Mouse (Mus musculus): ENCODE data around the gene Gpnmb. TPM values are rescaled to one million over a fixed set of nuclear protein-coding genes. Genes with fewer than 3 reads are reported as not detected.

Gene Gpnmb
- total RNA-seq, 2 experiments from 2014 or later, result 0.55 to 0.63 TPM

GRCm38 (mm10) chr6:49099086-49099485 is 62.7 kb downstream of the Gpnmb start:
- no peak for DNase-seq

DNA sequence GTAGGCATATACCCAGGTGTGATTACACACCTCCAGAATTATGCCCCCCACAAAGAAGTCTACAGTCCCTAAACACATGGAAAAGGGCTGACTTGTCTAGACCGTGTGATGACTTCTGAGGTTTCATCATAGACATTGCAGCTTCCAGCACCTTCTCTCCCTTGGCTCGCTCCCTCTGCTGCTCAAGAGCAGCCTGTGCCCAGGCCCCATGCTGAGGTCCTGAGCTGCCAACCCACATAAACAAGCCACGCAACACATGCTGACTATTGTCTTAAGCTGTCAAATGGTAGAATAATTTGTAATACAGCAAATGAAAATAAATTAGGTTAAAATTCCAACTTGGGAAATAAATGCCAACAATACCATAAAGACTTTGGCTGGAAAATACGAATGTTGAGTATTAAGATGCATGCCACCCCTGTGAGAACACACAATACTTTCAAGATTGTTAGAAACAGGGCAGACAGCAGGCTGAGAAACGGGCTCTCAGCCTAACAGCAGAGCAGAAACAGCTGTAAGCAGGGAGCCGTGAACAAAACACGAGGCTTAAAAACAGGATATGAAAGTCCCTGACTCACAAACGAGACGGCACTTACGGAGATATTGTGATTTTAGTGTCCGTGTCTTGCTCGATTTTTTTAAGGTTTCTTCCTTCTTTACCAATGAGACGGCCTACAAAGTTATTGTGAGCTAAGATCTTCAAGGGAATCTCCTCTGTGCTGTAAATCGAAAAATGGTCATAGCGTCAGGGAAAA is 70.6 kb downstream of the Gpnmb start:
- no peak for DNase-seq

DNA sequence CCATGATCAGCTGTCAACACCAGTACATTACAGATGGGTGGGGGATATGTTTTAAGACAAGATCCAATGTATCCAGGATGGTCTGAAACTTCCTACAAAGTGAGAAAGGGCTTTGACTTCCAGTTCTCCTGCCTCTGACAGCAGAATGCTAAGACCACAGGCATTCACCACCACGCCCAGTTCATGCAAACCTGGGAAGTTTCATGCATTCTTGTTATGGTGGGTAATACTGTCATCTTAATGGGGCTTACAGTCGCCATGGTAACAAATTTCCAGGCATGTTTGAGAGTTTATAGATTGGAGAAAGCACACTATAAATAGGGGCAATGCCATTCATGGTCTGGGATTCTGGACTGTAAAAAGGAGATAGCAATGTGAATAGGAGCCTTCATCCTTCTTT is 72.8 kb downstream of the Gpnmb start:
- no peak for DNase-seq

- no peak for DNase-seq
Measured at GRCm38 (mm10) chr6:49113895-49114294, 77.5 kb downstream of the Gpnmb start.

DNA sequence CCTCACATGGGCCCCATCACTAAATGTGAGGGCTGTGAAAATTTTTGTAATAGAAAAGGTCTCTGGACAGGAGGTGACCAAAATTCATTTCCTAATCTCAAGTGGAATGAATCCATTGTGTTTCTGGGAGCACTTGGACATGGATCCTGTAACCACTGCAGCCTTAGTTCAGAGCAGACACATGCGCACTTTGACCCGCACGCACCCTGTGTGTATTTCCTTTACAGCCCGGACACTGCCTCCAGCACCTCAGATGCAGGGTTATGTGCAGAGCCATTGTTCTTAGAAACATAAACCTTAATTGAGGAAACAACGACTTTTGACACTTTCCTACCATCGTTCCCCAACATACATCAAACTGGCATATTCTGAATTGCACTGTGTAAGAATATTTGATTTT is 78.1 kb downstream of the Gpnmb start:
- no peak for DNase-seq

DNA sequence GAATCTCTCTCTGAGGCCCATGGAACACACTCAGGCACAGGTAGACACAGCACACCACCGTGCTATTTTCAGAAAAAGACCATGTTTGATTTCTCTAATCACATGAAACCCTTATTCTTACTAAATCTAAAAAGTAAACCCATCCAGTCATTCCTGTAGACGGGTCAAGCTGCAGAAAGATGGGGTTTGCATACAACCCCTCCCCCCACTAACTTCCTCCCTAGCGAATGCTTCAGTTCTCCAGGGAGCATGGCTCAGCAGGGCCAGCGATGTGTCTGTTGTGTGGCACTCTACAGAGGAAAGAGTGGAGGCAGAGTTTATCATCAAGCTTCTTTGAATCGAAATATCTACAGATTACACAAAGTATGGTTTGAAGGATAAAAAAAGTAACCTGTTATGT is 79.2 kb downstream of the Gpnmb start:
- no peak for DNase-seq

GRCm38 (mm10) chr6:49116241-49116640 is 79.9 kb downstream of the Gpnmb start:
- no peak for DNase-seq

DNA sequence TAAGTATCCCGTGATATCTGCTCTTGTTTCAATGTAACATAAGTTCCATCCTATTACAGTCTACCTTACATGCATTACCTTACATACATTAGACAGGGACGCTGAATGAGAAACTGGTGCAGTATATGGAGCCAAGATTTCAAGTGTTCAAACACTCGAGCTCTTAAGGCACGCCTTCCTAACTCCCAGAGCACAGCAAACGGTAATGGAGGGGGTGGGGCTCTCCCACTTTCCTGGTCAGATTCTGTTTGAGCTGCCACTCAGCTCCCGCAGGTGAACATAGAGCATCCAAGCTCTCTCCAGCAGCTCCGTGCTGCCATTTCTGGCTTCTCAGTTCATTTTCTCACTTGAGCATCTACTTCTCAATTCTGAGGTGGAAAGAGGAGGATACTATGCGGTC is 82.1 kb downstream of the Gpnmb start:
- no peak for DNase-seq

GRCm38 (mm10) chr6:49119462-49120135 is 83.3 kb downstream of the Gpnmb start:
- DNase-seq, result no peak

DNA sequence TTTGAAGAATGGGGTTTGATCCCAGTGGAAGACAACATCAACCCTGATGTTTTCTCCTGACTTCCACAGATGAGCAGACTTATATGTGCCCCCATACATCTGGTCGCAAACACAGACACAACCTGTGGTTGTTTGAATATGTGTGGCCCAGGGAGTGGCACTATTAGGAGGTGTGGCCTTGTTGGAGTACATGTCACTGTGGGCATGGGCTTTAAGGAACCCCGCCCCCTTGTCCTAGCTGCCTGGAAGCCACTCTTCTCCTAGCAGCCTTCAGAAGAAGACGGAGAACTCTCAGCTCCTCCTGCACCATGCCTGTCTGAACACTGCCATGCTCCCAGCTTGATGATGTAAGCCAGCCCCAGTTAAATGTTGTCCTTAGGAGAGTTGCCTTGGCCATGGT is 84.0 kb downstream of the Gpnmb start:
- DNase-seq, result no peak

Other genes with a start within 250 kb of the Gpnmb start
- 10 to 100 TPM; 33.6 to 34.8 TPM for gene Tmem176a, start 195.6 kb upstream of the Gpnmb start, total RNA-seq (2021)
- gene Tmem176b, start 195.1 kb upstream of the Gpnmb start, total RNA-seq (2021), result 10 to 100 TPM; 90.2 to 95.6 TPM
- gene Aoc1, start 163.7 kb upstream of the Gpnmb start, total RNA-seq (2021), result not detected
- gene 1600015I10Rik, start 106.7 kb upstream of the Gpnmb start, total RNA-seq (2021), result not detected
- gene Doxl2, start 61.6 kb upstream of the Gpnmb start, total RNA-seq (2021), result not detected
- gene Svs1, start 49.7 kb upstream of the Gpnmb start, total RNA-seq (2021), result not detected
- gene Malsu1, start 37.2 kb downstream of the Gpnmb start, total RNA-seq (2021), result 10 to 100 TPM; 33.4 to 43.2 TPM
- 10 to 100 TPM; 17.2 to 18.5 TPM for gene Igf2bp3, start 178.4 kb downstream of the Gpnmb start, total RNA-seq (2021)
- gene Tra2a, start 227.5 kb downstream of the Gpnmb start, total RNA-seq (2021), result 10 to 100 TPM; 41.3 to 49.4 TPM